Mouse (Mus musculus): ENCODE results near the gene Adamts17.

DNA sequence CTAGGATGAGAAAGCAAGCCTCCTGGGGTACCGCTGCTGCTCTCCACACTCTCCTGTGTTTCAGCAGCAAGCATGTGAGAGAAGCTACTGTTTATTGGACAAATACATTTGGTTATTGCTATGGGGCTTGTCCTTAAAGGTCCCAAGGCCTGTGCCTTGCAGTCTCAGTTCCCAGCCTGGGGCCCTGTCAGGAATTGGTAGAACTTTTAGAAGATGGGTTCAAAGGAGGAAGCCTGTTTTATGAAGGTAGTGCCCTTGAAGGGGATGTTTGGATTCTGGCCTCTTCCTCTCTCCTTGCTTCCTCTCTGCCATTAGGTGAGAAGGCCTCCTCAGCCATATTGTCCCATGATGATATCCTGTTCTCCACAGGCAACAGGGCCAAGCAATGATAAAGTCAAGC is 91.8 kb downstream of the Adamts17 start:
- TF ChIP-seq EP300 (IDR thresholded peaks at IDR 0.05; ENCODE audit: low read depth): no peak
- no peak for TF ChIP-seq CTCF (IDR thresholded peaks at IDR 0.05; ENCODE audit: low read depth)
